Mouse (Mus musculus) monocyte, adult 2 months (primary cell): ENCODE data around the gene Apol6.

Experiments used
- DNase-seq, 2 experiments: peaks; one replicate each; pipeline ENCODE4 v3.0.0; 2022; ENCODE audit warnings: low spot score in 2 of 2, low read depth in 1 of 2

Gene Apol6

GRCm38 (mm10) chr15:77104349-77105158 lies 60.0 kb downstream of the Apol6 start:
- no peak for DNase-seq

- no peak for DNase-seq
Measured at GRCm38 (mm10) chr15:77105273-77105672, 60.7 kb downstream of the Apol6 start.
